Mouse (Mus musculus) hindbrain, embryonic 16.5 days (tissue): ENCODE results near the gene Map1lc3b. TPM values are rescaled to one million over a fixed set of nuclear protein-coding genes. Genes with fewer than 3 reads are reported as not detected.

ENCODE experiments used
- ATAC-seq: fragments of 200-750 bp; cut with Nextera tagmentation; 2 replicates; pipeline ENCODE4 v1.8.0; 2017; ENCODE audit warnings: moderate TSS enrichment, moderate library complexity
- H3K27ac ChIP-seq: fragments of 300-500 bp; sonication (generic); 2 replicates; pipeline ENCODE4 v1.5.1; 2014; ENCODE audit warnings: low read depth, mild to moderate bottlenecking, control low read depth, low read length, moderate library complexity
- H3K27me3 ChIP-seq: fragments of 300-500 bp; sonication (generic); replicated peaks from 2 replicates; pipeline ENCODE4 v1.6.1; 2014; ENCODE audit warnings: low read length; ENCODE audit not compliant: control insufficient read depth, insufficient read depth
- H3K36me3 ChIP-seq: fragments of 300-500 bp; sonication (generic); 2 replicates; pipeline ENCODE4 v1.6.1; 2014; ENCODE audit warnings: mild to moderate bottlenecking, low read length, moderate library complexity, mixed read lengths; ENCODE audit not compliant: control insufficient read depth, insufficient read depth
- H3K4me1 ChIP-seq: fragments of 300-500 bp; sonication (generic); 2 replicates; pipeline ENCODE4 v1.6.1; 2014; ENCODE audit warnings: low read depth, low read length; ENCODE audit not compliant: control insufficient read depth, insufficient read depth
- H3K4me2 ChIP-seq: fragments of 300-500 bp; sonication (generic); 2 replicates; pipeline ENCODE4 v1.6.1; 2014; ENCODE audit warnings: mild to moderate bottlenecking, low read length, control low read depth, moderate library complexity
- H3K4me3 ChIP-seq: fragments of 300-500 bp; sonication (generic); 2 replicates; pipeline ENCODE4 v1.5.1; 2014; ENCODE audit warnings: mild to moderate bottlenecking, low read length, control low read depth, moderate library complexity
- H3K9ac ChIP-seq: fragments of 300-500 bp; sonication (generic); 2 replicates; pipeline ENCODE4 v1.6.1; 2014; ENCODE audit warnings: low read depth, mild to moderate bottlenecking, control low read depth, low read length, moderate library complexity
- H3K9me3 ChIP-seq: fragments of 300-500 bp; sonication (generic); 2 replicates; pipeline ENCODE4 v1.6.1; 2014; ENCODE audit warnings: mild to moderate bottlenecking, low read length, moderate library complexity; ENCODE audit not compliant: control insufficient read depth
- WGBS: fragments of 180-500 bp; shearing (Covaris S2); extraction: QIAGEN DNeasy Blood & Tissue Kit; methylation state at CpG from one replicate; pipeline ENCODE4 v1.1.7; 2014; 5-methylcytosine and 5-hydroxymethylcytosine counted together
- polyA plus RNA-seq: library from polyadenylated mRNA; unstranded; fragments of >200 nt; fragmentation: Nextera tagmentation; extraction: Ambion mirVana; gene quantifications from 2 replicates; pipeline ENCODE4 v1.2.1, GENCODE M21; 2015

Map1lc3b gene
- 355 and 365 TPM in 2 replicates for polyA plus RNA-seq

- Histone ChIP-seq H3K9me3 (no peaks in the 10 kb centered on the region), H3K27me3 (no peaks in the 10 kb centered on the region), H3K4me2 (peak within 1 kb of the TSS; percentile 98), H3K4me1 (peaks cover 23% of the 10 kb centered on the region), H3K36me3 (peaks cover 4% of the 10 kb centered on the region; the same call in 1 of the 2 replicates), H3K4me3 (peak within 1 kb of the TSS; percentile 96), H3K27ac (peak within 1 kb of the TSS; percentile 82), H3K9ac (peak within 1 kb of the TSS; percentile 86)
- under 1% methylated on average over 93 of the region's 94 CpGs for WGBS
- peak; percentile 86 for ATAC-seq
These were observed at the start of gene Map1lc3b for GRCm38 (mm10) chr8:121590203-121591177. TSS of gene Map1lc3b (plus strand) at chr8:121590361.

- WGBS: 84% methylated on average over 19 of the region's 19 CpGs
- no peaks in the 10 kb centered on the region for H3K4me1 ChIP-seq
- no peak overlapping the region for H3K9ac ChIP-seq
- no peak overlapping the region for H3K4me2 ChIP-seq
- ATAC-seq: no peak
- no peaks in the 10 kb centered on the region for H3K36me3 ChIP-seq
- H3K9me3 ChIP-seq: 0 out of 2 replicates have a peak, but pooled peaks cover 3% of the 10 kb centered on the region
- H3K27ac ChIP-seq: no peak overlapping the region
- H3K4me3 ChIP-seq: no peak overlapping the region
- H3K27me3 ChIP-seq: no peaks in the 10 kb centered on the region
These were observed 48.3 kb upstream of the Map1lc3b start for GRCm38 (mm10) chr8:121541862-121542261.

GRCm38 (mm10) chr8:121542901-121543300 is 47.3 kb upstream of the Map1lc3b start:
- 55% methylated on average over 13 of the region's 13 CpGs for WGBS
- H3K36me3 ChIP-seq: no peaks in the 10 kb centered on the region
- H3K27ac ChIP-seq: no peak overlapping the region
- no peak overlapping the region for H3K9ac ChIP-seq
- no peak overlapping the region for H3K4me2 ChIP-seq
- H3K27me3 ChIP-seq: no peaks in the 10 kb centered on the region
- H3K4me3 ChIP-seq: no peak overlapping the region
- no peak for ATAC-seq
- no peaks in the 10 kb centered on the region for H3K4me1 ChIP-seq
- H3K9me3 ChIP-seq: 0 out of 2 replicates have a peak, but pooled peaks cover 3% of the 10 kb centered on the region

- Histone ChIP-seq H3K27ac (no peak within 1 kb of the TSS), H3K36me3 (no peaks in the 10 kb centered on the region), H3K9me3 (0 out of 2 replicates have a peak, but pooled peaks cover 3% of the 10 kb centered on the region), H3K4me3 (no peak within 1 kb of the TSS), H3K4me2 (no peak within 1 kb of the TSS), H3K27me3 (no peaks in the 10 kb centered on the region), H3K9ac (no peak within 1 kb of the TSS), H3K4me1 (no peaks in the 10 kb centered on the region)
- no peak for ATAC-seq
- WGBS: 87% methylated on average over 12 of the region's 12 CpGs
These were observed 45.8 kb upstream of the Map1lc3b start, which contains the start of gene 1700018B08Rik for GRCm38 (mm10) chr8:121544276-121544785. TSS of gene 1700018B08Rik (minus strand) at chr8:121544320.

GRCm38 (mm10) chr8:121544936-121545335 is 45.2 kb upstream of the Map1lc3b start:
- Histone ChIP-seq H3K9ac (no peak overlapping the region), H3K4me3 (no peak overlapping the region), H3K4me2 (no peak overlapping the region), H3K36me3 (0 out of 2 replicates have a peak, but pooled peaks cover 4% of the 10 kb centered on the region), H3K27ac (no peak overlapping the region), H3K4me1 (no peaks in the 10 kb centered on the region), H3K27me3 (no peaks in the 10 kb centered on the region), H3K9me3 (0 out of 2 replicates have a peak, but pooled peaks cover 3% of the 10 kb centered on the region)
- WGBS: 78% methylated on average over 11 of the region's 11 CpGs
- no peak for ATAC-seq

- H3K36me3 ChIP-seq: peaks cover 15% of the 10 kb centered on the region
- no peak overlapping the region for H3K27ac ChIP-seq
- H3K9me3 ChIP-seq: 0 out of 2 replicates have a peak, but pooled peaks cover 3% of the 10 kb centered on the region
- no peak overlapping the region for H3K4me2 ChIP-seq
- WGBS: 8% methylated on average over 7 of the region's 7 CpGs
- H3K9ac ChIP-seq: no peak overlapping the region
- peak; percentile 61 for ATAC-seq
- no peaks in the 10 kb centered on the region for H3K4me1 ChIP-seq
- no peak overlapping the region for H3K4me3 ChIP-seq
- no peaks in the 10 kb centered on the region for H3K27me3 ChIP-seq
These were observed 43.0 kb upstream of the Map1lc3b start for GRCm38 (mm10) chr8:121547132-121547531.

- Histone ChIP-seq H3K9me3 (no peaks in the 10 kb centered on the region), H3K4me2 (no peak overlapping the region), H3K36me3 (peaks cover 35% of the 10 kb centered on the region), H3K9ac (no peak overlapping the region), H3K4me3 (no peak overlapping the region), H3K27ac (no peak overlapping the region), H3K27me3 (no peaks in the 10 kb centered on the region), H3K4me1 (no peaks in the 10 kb centered on the region)
- no peak for ATAC-seq
- 85% methylated on average over 6 of the region's 6 CpGs for WGBS
These were observed 40.1 kb upstream of the Map1lc3b start for GRCm38 (mm10) chr8:121550056-121550455.

- Histone ChIP-seq H3K27me3 (no peaks in the 10 kb centered on the region), H3K4me3 (no peak overlapping the region), H3K36me3 (peaks cover 35% of the 10 kb centered on the region), H3K27ac (no peak overlapping the region), H3K9ac (no peak overlapping the region), H3K4me1 (no peaks in the 10 kb centered on the region), H3K4me2 (no peak overlapping the region), H3K9me3 (no peaks in the 10 kb centered on the region)
- no peak for ATAC-seq
- 56% methylated on average over 24 of the region's 24 CpGs for WGBS
These were observed 38.8 kb upstream of the Map1lc3b start for GRCm38 (mm10) chr8:121551065-121551985.
